In the genomic region with DNA sequence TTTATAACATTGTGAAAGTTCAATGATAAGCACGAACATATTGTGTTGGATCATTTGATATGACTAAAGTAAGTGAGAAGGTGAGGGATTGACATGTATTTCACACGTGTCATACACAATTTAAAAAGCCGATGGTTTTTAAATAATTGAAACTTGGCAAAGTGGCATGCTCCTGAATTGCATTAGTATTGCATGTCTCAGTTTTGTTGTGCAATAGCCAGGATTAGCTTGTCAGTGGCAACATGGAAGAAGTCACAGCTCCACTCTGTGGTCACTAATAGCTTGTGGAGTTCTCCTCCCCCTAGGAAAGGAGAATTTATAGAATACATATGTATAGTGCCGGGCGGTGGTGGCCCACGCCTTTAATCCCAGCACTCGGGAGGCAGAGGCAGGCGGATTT, we compare ENCODE assay signal across 8 mouse cellular contexts. TPM values are rescaled to one million over a fixed set of nuclear protein-coding genes. Genes with fewer than 3 reads are reported as not detected.
A peak's percentile ranks its signal among the peaks of the same experiment; 100 is the strongest.
DNase-seq lines count a peak whose midpoint lies in the region; ATAC-seq and TF ChIP-seq lines count a peak whose summit lies in the region.

No protein-coding gene starts in this region.

- H3K4me3 ChIP-seq in forebrain, embryonic 10.5 days: peak overlapping the region; percentile 94
- no peak overlapping the region; the same call in 1 of the 2 replicates for H3K4me3 ChIP-seq in forebrain, embryonic 11.5 days (ENCODE audit: low read depth, low read length)
- H3K4me3 ChIP-seq in forebrain, embryonic 13.5 days: peak overlapping the region; percentile 69; the same call in 1 of the 2 replicates
- H3K4me3 ChIP-seq in liver, embryonic 14.5 days (ENCODE audit: insufficient read depth in 1 of 2, low read depth in 2 of 2, low read length in 2 of 2): peak overlapping the region in 1 of 2 experiments; percentile 93; a peak in 2 of 4 replicates

- no peaks in the 10 kb centered on the region for H3K27me3 ChIP-seq in forebrain, embryonic 10.5 days (ENCODE audit: poor library complexity, severe bottlenecking)
- no peaks in the 10 kb centered on the region for H3K27me3 ChIP-seq in forebrain, embryonic 11.5 days (ENCODE audit: control insufficient read depth, insufficient read depth, low read length)
- no peaks in the 10 kb centered on the region for H3K27me3 ChIP-seq in forebrain, embryonic 13.5 days
- H3K27me3 ChIP-seq in liver, embryonic 14.5 days (ENCODE audit: control insufficient read depth, insufficient read depth, low read length): no peaks in the 10 kb centered on the region

- H3K9me3 ChIP-seq in forebrain, embryonic 10.5 days: no peaks in the 10 kb centered on the region
- no peaks in the 10 kb centered on the region for H3K9me3 ChIP-seq in forebrain, embryonic 11.5 days (ENCODE audit: control insufficient read depth, low read length)
- no peaks in the 10 kb centered on the region for H3K9me3 ChIP-seq in forebrain, embryonic 13.5 days (replicated peaks)
- no peaks in the 10 kb centered on the region for H3K9me3 ChIP-seq in liver, embryonic 14.5 days (ENCODE audit: control insufficient read depth, low read length)

- H3K9ac ChIP-seq in forebrain, embryonic 11.5 days (ENCODE audit: low read length): no peak overlapping the region
- H3K9ac ChIP-seq in forebrain, embryonic 13.5 days: no peak overlapping the region
- H3K9ac ChIP-seq in liver, embryonic 14.5 days (replicated peaks): no peak overlapping the region; the same call in 1 of the 2 replicates

- peaks cover 13% of the 10 kb centered on the region for H3K4me1 ChIP-seq in forebrain, embryonic 10.5 days
- no peaks in the 10 kb centered on the region for H3K4me1 ChIP-seq in forebrain, embryonic 11.5 days (replicated peaks; ENCODE audit: control insufficient read depth, insufficient read depth, low read length)
- peaks cover 7% of the 10 kb centered on the region for H3K4me1 ChIP-seq in forebrain, embryonic 13.5 days
- peaks cover 3 to 8% of the 10 kb centered on the region in 2 experiments for H3K4me1 ChIP-seq in liver, embryonic 14.5 days (replicated peaks; ENCODE audit: control insufficient read depth in 2 of 2, insufficient read depth in 2 of 2, low read length in 1 of 2)

- WGBS in forebrain, embryonic 10.5 days: 82% methylated on average over 8 of the region's 8 CpGs
- WGBS in forebrain, embryonic 11.5 days: 86% methylated on average over 8 of the region's 8 CpGs
- 83% methylated on average over 8 of the region's 8 CpGs for WGBS in forebrain, embryonic 13.5 days
- 66% methylated on average over 8 of the region's 8 CpGs for WGBS in liver, embryonic 14.5 days (ENCODE audit: insufficient replicate concordance)

- ATAC-seq in forebrain, embryonic 11.5 days (replicated peaks; ENCODE audit: low FRiP score): no peak
- 0 out of 2 replicates have a peak, but pooled peaks have one; percentile 2 for ATAC-seq in forebrain, embryonic 13.5 days
- ATAC-seq in liver, embryonic 14.5 days (ENCODE audit: insufficient read depth): no peak

- DNase-seq in forebrain, embryonic 10.5 days (ENCODE audit: extremely low spot score, low spot score): no peak
- no peak for DNase-seq in forebrain, embryonic 11.5 days (ENCODE audit: low spot score)
- peak; percentile 36 for DNase-seq in 3134 (ENCODE audit: extremely low read depth, insufficient read length, low spot score)
- no peak for DNase-seq in liver, embryonic 14.5 days (ENCODE audit: low read depth in 3 of 3, low spot score in 3 of 3)
- no peak for DNase-seq in testis, postnatal 10 days (ENCODE audit: low spot score)
- DNase-seq in layer of hippocampus, adult 8-10 months (ENCODE audit: low spot score in 2 of 2): no peak
- no peak for DNase-seq in ovary, adult 18-20 months (ENCODE audit: low spot score)

- no peak for TF ChIP-seq CTCF in liver, embryonic 14.5 days (IDR thresholded peaks at IDR 0.05; ENCODE audit: low read depth)

- H3K4me2 ChIP-seq in forebrain, embryonic 11.5 days (ENCODE audit: low read depth, low read length, severe bottlenecking): no peak overlapping the region; the same call in 1 of the 2 replicates
- H3K4me2 ChIP-seq in forebrain, embryonic 13.5 days: peak overlapping the region; percentile 83; the same call in 1 of the 2 replicates
- peak overlapping the region; percentile 73 for H3K4me2 ChIP-seq in liver, embryonic 14.5 days (ENCODE audit: low read depth)

- TF ChIP-seq EP300 in liver, embryonic 14.5 days (IDR thresholded peaks at IDR 0.05; ENCODE audit: low read depth): no peak

- H3K27ac ChIP-seq in forebrain, embryonic 10.5 days: no peak overlapping the region
- no peak overlapping the region for H3K27ac ChIP-seq in forebrain, embryonic 11.5 days (ENCODE audit: low read depth, low read length)
- no peak overlapping the region for H3K27ac ChIP-seq in forebrain, embryonic 13.5 days
- no peak overlapping the region for H3K27ac ChIP-seq in liver, embryonic 14.5 days

- H3K36me3 ChIP-seq in forebrain, embryonic 10.5 days (replicated peaks): peaks cover 17% of the 10 kb centered on the region
- H3K36me3 ChIP-seq in forebrain, embryonic 11.5 days (ENCODE audit: control insufficient read depth, insufficient read depth, low read length): no peaks in the 10 kb centered on the region
- H3K36me3 ChIP-seq in forebrain, embryonic 13.5 days (ENCODE audit: poor library complexity, severe bottlenecking): no peaks in the 10 kb centered on the region
- H3K36me3 ChIP-seq in liver, embryonic 14.5 days (replicated peaks; ENCODE audit: control insufficient read depth, insufficient read depth, low read depth): peaks cover under 1% of the 10 kb centered on the region; the same call in 1 of the 2 replicates

RNA-seq across cellular contexts. Expression of gene Abraxas1, which starts 0.6 kb away (rescaled TPM):
- 32.8 and 36.0 TPM in 2 replicates for polyA plus RNA-seq in forebrain, embryonic 10.5 days (2016; fragmentation: Nextera tagmentation; extraction: Ambion mirVana)
- polyA plus RNA-seq in forebrain, embryonic 11.5 days (2014; fragmentation: Nextera tagmentation; extraction: Ambion mirVana): 32.3 and 39.5 TPM in 2 replicates
- 24.9 and 25.8 TPM in 2 replicates for polyA plus RNA-seq in forebrain, embryonic 13.5 days (2015; fragmentation: Nextera tagmentation; extraction: Ambion mirVana)
- 7.1 and 10.4 TPM in 2 replicates for polyA plus RNA-seq in liver, embryonic 14.5 days (2012; rRNA removed)
- polyA plus RNA-seq in liver, embryonic 14.5 days (2014; fragmentation: Nextera tagmentation; extraction: Ambion mirVana): 11.5 and 13.1 TPM in 2 replicates
- 10 to 100 TPM in 1 of 4 experiments, 1 to 10 TPM in 3; 7.0 to 11.1 (median 8.9) TPM for total RNA-seq in layer of hippocampus, adult 8-10 months (2022)

RNA-seq across cellular contexts. Expression of gene Mrps18c, which starts 22.9 kb away (rescaled TPM):
- polyA plus RNA-seq in forebrain, embryonic 10.5 days (2016; fragmentation: Nextera tagmentation; extraction: Ambion mirVana): 202 and 217 TPM in 2 replicates
- 164 and 175 TPM in 2 replicates for polyA plus RNA-seq in forebrain, embryonic 11.5 days (2014; fragmentation: Nextera tagmentation; extraction: Ambion mirVana)
- 168 and 195 TPM in 2 replicates for polyA plus RNA-seq in forebrain, embryonic 13.5 days (2015; fragmentation: Nextera tagmentation; extraction: Ambion mirVana)
- polyA plus RNA-seq in liver, embryonic 14.5 days (2012; rRNA removed): 27.8 and 49.4 TPM in 2 replicates
- polyA plus RNA-seq in liver, embryonic 14.5 days (2014; fragmentation: Nextera tagmentation; extraction: Ambion mirVana): 164 and 180 TPM in 2 replicates
- 10 to 100 TPM; 58.2 to 74.5 (median 66.7) TPM for total RNA-seq in layer of hippocampus, adult 8-10 months (2022)

RNA-seq across cellular contexts. Expression of gene Helq, which starts 23.0 kb away (rescaled TPM):
- 26.0 and 26.7 TPM in 2 replicates for polyA plus RNA-seq in forebrain, embryonic 10.5 days (2016; fragmentation: Nextera tagmentation; extraction: Ambion mirVana)
- polyA plus RNA-seq in forebrain, embryonic 11.5 days (2014; fragmentation: Nextera tagmentation; extraction: Ambion mirVana): 31.7 and 34.8 TPM in 2 replicates
- polyA plus RNA-seq in forebrain, embryonic 13.5 days (2015; fragmentation: Nextera tagmentation; extraction: Ambion mirVana): 22.0 and 23.3 TPM in 2 replicates
- 7.3 and 13.9 TPM in 2 replicates for polyA plus RNA-seq in liver, embryonic 14.5 days (2012; rRNA removed)
- 12.2 and 12.4 TPM in 2 replicates for polyA plus RNA-seq in liver, embryonic 14.5 days (2014; fragmentation: Nextera tagmentation; extraction: Ambion mirVana)
- total RNA-seq in layer of hippocampus, adult 8-10 months (2022): 10 to 100 TPM; 13.2 to 22.4 (median 19.5) TPM

RNA-seq across cellular contexts. Expression of gene Gpat3, which starts 24.1 kb away (rescaled TPM):
- 0.23 and 0.41 TPM in 2 replicates for polyA plus RNA-seq in forebrain, embryonic 10.5 days (2016; fragmentation: Nextera tagmentation; extraction: Ambion mirVana)
- polyA plus RNA-seq in forebrain, embryonic 11.5 days (2014; fragmentation: Nextera tagmentation; extraction: Ambion mirVana): 0.17 and 0.65 TPM in 2 replicates
- polyA plus RNA-seq in forebrain, embryonic 13.5 days (2015; fragmentation: Nextera tagmentation; extraction: Ambion mirVana): 0.30 and 0.81 TPM in 2 replicates
- 0.68 and 0.77 TPM in 2 replicates for polyA plus RNA-seq in liver, embryonic 14.5 days (2012; rRNA removed)
- polyA plus RNA-seq in liver, embryonic 14.5 days (2014; fragmentation: Nextera tagmentation; extraction: Ambion mirVana): 0.94 and 1.4 TPM in 2 replicates
- total RNA-seq in layer of hippocampus, adult 8-10 months (2022): 1 to 10 TPM; 2.8 to 4.0 (median 4.0) TPM
